Mouse (Mus musculus): ENCODE results near the gene Sdha. TPM values are rescaled to one million over a fixed set of nuclear protein-coding genes. Genes with fewer than 3 reads are reported as not detected.

The Sdha gene
- polyA plus RNA-seq, 1 experiment: 96.7 TPM

GRCm38 (mm10) chr13:74329321-74329720 lies 20.8 kb downstream of the Sdha start:
- Histone ChIP-seq H3K27ac (ENCODE audit: insufficient read depth, low read depth, low read length) (no peak overlapping the region), H3K4me3 (ENCODE audit: low read depth, low read length) (no peak overlapping the region), H3K36me3 (ENCODE audit: control insufficient read depth, insufficient read depth, low read length) (peaks cover 65% of the 10 kb centered on the region), H3K27me3 (ENCODE audit: control insufficient read depth, insufficient read depth, low read length) (no peaks in the 10 kb centered on the region), H3K4me1 (ENCODE audit: control insufficient read depth, insufficient read depth, insufficient read length, low read length) (no peaks in the 10 kb centered on the region; the same call in 1 of the 2 replicates)
- TF ChIP-seq CTCF (IDR thresholded peaks at IDR 0.05; ENCODE audit: extremely low read depth, insufficient read length, insufficient replicate concordance, low read depth, low read length) (no peak), POLR2A (IDR thresholded peaks at IDR 0.05; ENCODE audit: low read depth, low read length) (no peak)

- Histone ChIP-seq H3K27me3 (ENCODE audit: control insufficient read depth, insufficient read depth, low read length) (no peaks in the 10 kb centered on the region), H3K4me1 (ENCODE audit: control insufficient read depth, insufficient read depth, insufficient read length, low read length) (peaks cover 3% of the 10 kb centered on the region), H3K27ac (ENCODE audit: insufficient read depth, low read depth, low read length) (peak within 1 kb of the TSS; percentile 92), H3K4me3 (ENCODE audit: low read depth, low read length) (peak within 1 kb of the TSS; percentile 91), H3K36me3 (ENCODE audit: control insufficient read depth, insufficient read depth, low read length) (peaks cover 29% of the 10 kb centered on the region)
- TF ChIP-seq POLR2A (IDR thresholded peaks at IDR 0.05; ENCODE audit: low read depth, low read length) (peak; percentile 82; the same call in 1 of the 2 replicates), CTCF (IDR thresholded peaks at IDR 0.05; ENCODE audit: extremely low read depth, insufficient read length, insufficient replicate concordance, low read depth, low read length) (no peak)
- WGBS: 0% methylated on average over 36 of the region's 36 CpGs
Measured at GRCm38 (mm10) chr13:74317170-74317849, 32.8 kb downstream of the Sdha start, which contains the start of gene Pdcd6. Pdcd6 (minus strand) TSS chr13:74317580.

GRCm38 (mm10) chr13:74316789-74317169 lies 33.3 kb downstream of the Sdha start:
- H3K4me3 ChIP-seq (ENCODE audit: low read depth, low read length): peak overlapping the region; percentile 91
- no peak for TF ChIP-seq POLR2A (IDR thresholded peaks at IDR 0.05; ENCODE audit: low read depth, low read length)
- TF ChIP-seq CTCF (IDR thresholded peaks at IDR 0.05; ENCODE audit: extremely low read depth, insufficient read length, insufficient replicate concordance, low read depth, low read length): no peak
- WGBS: 1% methylated on average over 15 of the region's 15 CpGs

GRCm38 (mm10) chr13:74316386-74316785 lies 33.7 kb downstream of the Sdha start:
- Histone ChIP-seq H3K36me3 (ENCODE audit: control insufficient read depth, insufficient read depth, low read length) (peaks cover 29% of the 10 kb centered on the region), H3K4me3 (ENCODE audit: low read depth, low read length) (peak overlapping the region; percentile 91), H3K27me3 (ENCODE audit: control insufficient read depth, insufficient read depth, low read length) (no peaks in the 10 kb centered on the region), H3K4me1 (ENCODE audit: control insufficient read depth, insufficient read depth, insufficient read length, low read length) (peaks cover 3% of the 10 kb centered on the region), H3K27ac (ENCODE audit: insufficient read depth, low read depth, low read length) (peak overlapping the region; percentile 92)
- no peak for TF ChIP-seq POLR2A (IDR thresholded peaks at IDR 0.05; ENCODE audit: low read depth, low read length)
- TF ChIP-seq CTCF (IDR thresholded peaks at IDR 0.05; ENCODE audit: extremely low read depth, insufficient read length, insufficient replicate concordance, low read depth, low read length): no peak
- 10% methylated on average over 4 of the region's 4 CpGs for WGBS

More at GRCm38 (mm10) chr13:74316789-74317169, 33.3 kb downstream of the Sdha start:
- peak overlapping the region; percentile 92 for H3K27ac ChIP-seq (ENCODE audit: insufficient read depth, low read depth, low read length)
- H3K27me3 ChIP-seq (ENCODE audit: control insufficient read depth, insufficient read depth, low read length): no peaks in the 10 kb centered on the region
- H3K36me3 ChIP-seq (ENCODE audit: control insufficient read depth, insufficient read depth, low read length): peaks cover 27% of the 10 kb centered on the region
- peaks cover 3% of the 10 kb centered on the region for H3K4me1 ChIP-seq (ENCODE audit: control insufficient read depth, insufficient read depth, insufficient read length, low read length)

- 89% methylated on average over 3 of the region's 3 CpGs for WGBS
- TF ChIP-seq POLR2A (IDR thresholded peaks at IDR 0.05; ENCODE audit: low read depth, low read length): no peak
- TF ChIP-seq CTCF (IDR thresholded peaks at IDR 0.05; ENCODE audit: extremely low read depth, insufficient read length, insufficient replicate concordance, low read depth, low read length): no peak
- H3K36me3 ChIP-seq (ENCODE audit: control insufficient read depth, insufficient read depth, low read length): peaks cover 39% of the 10 kb centered on the region
- no peak overlapping the region for H3K27ac ChIP-seq (ENCODE audit: insufficient read depth, low read depth, low read length)
- H3K27me3 ChIP-seq (ENCODE audit: control insufficient read depth, insufficient read depth, low read length): no peaks in the 10 kb centered on the region
- peaks cover 3% of the 10 kb centered on the region for H3K4me1 ChIP-seq (ENCODE audit: control insufficient read depth, insufficient read depth, insufficient read length, low read length)
- H3K4me3 ChIP-seq (ENCODE audit: low read depth, low read length): no peak overlapping the region
Measured at GRCm38 (mm10) chr13:74314616-74315015, 35.5 kb downstream of the Sdha start.

- WGBS: 96% methylated on average over 1 of the region's 1 CpGs
- TF ChIP-seq POLR2A (IDR thresholded peaks at IDR 0.05; ENCODE audit: low read depth, low read length) (no peak), CTCF (IDR thresholded peaks at IDR 0.05; ENCODE audit: extremely low read depth, insufficient read length, insufficient replicate concordance, low read depth, low read length) (no peak)
- Histone ChIP-seq H3K4me3 (ENCODE audit: low read depth, low read length) (no peak overlapping the region), H3K4me1 (ENCODE audit: control insufficient read depth, insufficient read depth, insufficient read length, low read length) (peaks cover 7% of the 10 kb centered on the region; the same call in 1 of the 2 replicates), H3K36me3 (ENCODE audit: control insufficient read depth, insufficient read depth, low read length) (peaks cover 65% of the 10 kb centered on the region), H3K27me3 (ENCODE audit: control insufficient read depth, insufficient read depth, low read length) (no peaks in the 10 kb centered on the region), H3K27ac (ENCODE audit: insufficient read depth, low read depth, low read length) (no peak overlapping the region)
Measured at GRCm38 (mm10) chr13:74305780-74306179, 44.3 kb downstream of the Sdha start.

GRCm38 (mm10) chr13:74305380-74305779 lies 44.7 kb downstream of the Sdha start:
- peaks cover 61% of the 10 kb centered on the region for H3K36me3 ChIP-seq (ENCODE audit: control insufficient read depth, insufficient read depth, low read length)
- no peak for TF ChIP-seq CTCF (IDR thresholded peaks at IDR 0.05; ENCODE audit: extremely low read depth, insufficient read length, insufficient replicate concordance, low read depth, low read length)
- TF ChIP-seq POLR2A (IDR thresholded peaks at IDR 0.05; ENCODE audit: low read depth, low read length): no peak
- no peak overlapping the region for H3K4me3 ChIP-seq (ENCODE audit: low read depth, low read length)
- H3K27ac ChIP-seq (ENCODE audit: insufficient read depth, low read depth, low read length): no peak overlapping the region
- 90% methylated on average over 6 of the region's 6 CpGs for WGBS
- H3K27me3 ChIP-seq (ENCODE audit: control insufficient read depth, insufficient read depth, low read length): no peaks in the 10 kb centered on the region
- peaks cover 7% of the 10 kb centered on the region; the same call in 1 of the 2 replicates for H3K4me1 ChIP-seq (ENCODE audit: control insufficient read depth, insufficient read depth, insufficient read length, low read length)

Measured in small intestine, adult 2 months (tissue).